Mouse (Mus musculus) brain, embryonic 14.5 days (tissue): ENCODE results near the gene Slc35f4.

Experiments
- CTCF ChIP-seq: fragments of 200-500 bp; IDR thresholded peaks from 2 replicates; pipeline ENCODE4 v1.5.1; 2012; ENCODE audit warnings: inconsistent platforms, mild to moderate bottlenecking, moderate library complexity, borderline replicate concordance; ENCODE audit not compliant: insufficient read depth, insufficient read length; ENCODE audit errors: extremely low read depth
- POLR2A ChIP-seq: fragments of 200-500 bp; IDR thresholded peaks from 2 replicates; pipeline ENCODE4 v1.6.1; 2012; ENCODE audit warnings: mild to moderate bottlenecking, inconsistent platforms, borderline replicate concordance; ENCODE audit not compliant: poor library complexity, insufficient read depth, insufficient read length, severe bottlenecking; ENCODE audit errors: extremely low read depth

GRCm38 (mm10) chr14:49309670-49310069, 216.2 kb downstream of the Slc35f4 start:
- no peak for TF ChIP-seq CTCF
- TF ChIP-seq POLR2A, result no peak
